Mouse (Mus musculus) neural tube, embryonic 15.5 days (tissue): ENCODE data around the gene Cst13. TPM values are rescaled to one million over a fixed set of nuclear protein-coding genes. Genes with fewer than 3 reads are reported as not detected.
"Not testable (repeated sequence)": the region's sequence is repeated elsewhere in the genome, so short reads cannot be mapped to it uniquely, and the experiment has no call there.

Experiments used
- ATAC-seq: fragments of 200-750 bp; cut with Nextera tagmentation; 2 replicates; pipeline ENCODE4 v1.8.0; 2017; ENCODE audit warnings: mild to moderate bottlenecking, moderate TSS enrichment, moderate library complexity; ENCODE audit not compliant: low FRiP score
- H3K27ac ChIP-seq: fragments of 300-500 bp; sonication (generic); replicated peaks from 2 replicates; pipeline ENCODE4 v1.5.1; 2015; ENCODE audit warnings: mild to moderate bottlenecking, inconsistent platforms
- H3K27me3 ChIP-seq: fragments of 300-500 bp; sonication (generic); replicated peaks from 2 replicates; pipeline ENCODE4 v1.6.1; 2015; ENCODE audit warnings: inconsistent platforms
- H3K36me3 ChIP-seq: fragments of 300-500 bp; sonication (generic); 2 replicates; pipeline ENCODE4 v1.6.1; 2015; ENCODE audit warnings: inconsistent platforms
- H3K4me1 ChIP-seq: fragments of 300-500 bp; sonication (generic); 2 replicates; pipeline ENCODE4 v1.6.1; 2015; ENCODE audit warnings: inconsistent platforms
- H3K4me2 ChIP-seq: fragments of 300-500 bp; sonication (generic); 2 replicates; pipeline ENCODE4 v1.6.1; 2015; ENCODE audit warnings: inconsistent platforms, mild to moderate bottlenecking, moderate library complexity
- H3K4me3 ChIP-seq: fragments of 300-500 bp; sonication (generic); replicated peaks from 2 replicates; pipeline ENCODE4 v1.5.1; 2015; ENCODE audit warnings: mild to moderate bottlenecking, inconsistent platforms
- H3K9ac ChIP-seq: fragments of 300-500 bp; sonication (generic); replicated peaks from 2 replicates; pipeline ENCODE4 v1.6.1; 2015; ENCODE audit warnings: mild to moderate bottlenecking, inconsistent platforms
- H3K9me3 ChIP-seq: fragments of 300-500 bp; sonication (generic); replicated peaks from 2 replicates; pipeline ENCODE4 v1.6.1; 2016; ENCODE audit warnings: inconsistent platforms
- WGBS: fragments of 180-500 bp; shearing (Covaris S2); methylation state at CpG from one replicate; pipeline ENCODE4 v1.1.7; 2015; ENCODE audit warnings: mixed read lengths; 5-methylcytosine and 5-hydroxymethylcytosine counted together
- polyA plus RNA-seq: library from polyadenylated mRNA; unstranded; fragments of >200 nt; fragmentation: Nextera tagmentation; extraction: Ambion mirVana; gene quantifications from 2 replicates; pipeline ENCODE4 v1.2.1, GENCODE M21; 2015

The Cst13 gene
- polyA plus RNA-seq = not detected in 2 replicates

DNA sequence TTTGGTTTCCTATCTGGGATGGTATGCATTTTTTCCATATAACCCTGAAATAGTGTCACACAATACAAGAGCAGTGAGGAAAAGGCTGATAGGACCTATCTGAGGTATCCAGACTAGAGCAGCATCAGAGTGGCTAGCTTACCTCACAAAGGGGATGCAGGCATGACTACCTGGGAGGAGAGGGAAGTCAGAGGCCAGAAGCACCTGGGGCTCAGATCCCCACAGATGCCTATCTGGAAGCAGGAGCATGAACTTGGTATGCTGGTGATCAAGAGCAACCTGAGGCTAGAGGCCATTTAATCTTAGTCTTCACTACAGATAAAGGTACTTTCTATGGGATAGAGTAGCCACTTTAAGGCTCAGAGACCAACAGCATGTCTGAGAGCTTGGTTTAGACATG lies at the start of gene Cst13:
TSS of gene Cst13 (plus strand) at position 173 of the 400 bp plus-strand sequence.
- Histone ChIP-seq H3K27ac (no peak within 1 kb of the TSS), H3K4me3 (no peak within 1 kb of the TSS), H3K4me1 (no peaks in the 10 kb centered on the region), H3K4me2 (no peak within 1 kb of the TSS), H3K27me3 (no peaks in the 10 kb centered on the region), H3K9ac (no peak within 1 kb of the TSS), H3K36me3 (no peaks in the 10 kb centered on the region), H3K9me3 (no peaks in the 10 kb centered on the region)
- ATAC-seq = no peak

DNA sequence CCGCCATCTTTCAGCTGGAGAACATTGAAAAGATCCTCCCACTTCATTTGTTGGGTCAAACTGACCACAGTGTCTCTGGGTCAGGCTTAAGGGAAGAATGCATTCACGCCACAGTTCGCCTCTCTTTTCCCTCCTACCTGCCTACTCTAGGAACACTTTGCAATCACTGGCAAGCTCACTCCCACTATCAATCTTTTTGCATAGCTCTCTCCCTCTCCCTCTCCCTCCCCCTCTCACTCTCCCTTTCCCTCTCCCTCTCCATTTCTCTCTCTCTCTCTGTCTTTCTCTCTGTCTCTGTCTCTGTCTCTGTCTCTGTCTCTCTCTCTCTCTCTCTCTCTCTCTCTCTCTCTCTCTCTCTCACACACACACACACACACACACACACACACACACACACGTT lies 48.5 kb upstream of the Cst13 start, which contains the start of gene Cst11:
TSS of gene Cst11 (minus strand) at position 101 of the 400 bp plus-strand sequence.
- H3K36me3 ChIP-seq, H3K4me3 ChIP-seq, H3K4me1 ChIP-seq, ATAC-seq, H3K4me2 ChIP-seq, H3K9me3 ChIP-seq, H3K27ac ChIP-seq, H3K9ac ChIP-seq, H3K27me3 ChIP-seq: not testable (repeated sequence)
- WGBS = 85% methylated on average over 4 of the region's 4 CpGs

DNA sequence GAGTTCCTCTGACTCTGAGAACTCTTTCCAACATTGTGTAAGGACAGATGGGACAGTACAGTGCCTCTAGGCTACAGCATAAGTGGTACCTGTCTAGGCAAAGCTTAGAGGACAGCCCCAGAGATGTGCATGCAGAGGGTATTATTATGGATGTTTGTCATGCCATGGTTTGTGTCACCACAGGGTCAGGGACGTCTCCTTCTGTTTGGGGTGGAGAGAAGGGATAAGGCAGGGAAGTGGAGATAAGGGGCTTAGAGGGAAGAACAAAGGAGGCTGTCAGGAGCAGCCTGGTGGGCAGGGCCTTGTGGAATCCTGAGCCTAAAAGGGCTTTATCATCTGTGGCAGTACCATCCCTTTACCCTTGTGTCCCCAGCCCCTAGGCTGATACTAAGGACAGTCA lies 38.2 kb upstream of the Cst13 start, which contains the start of gene 8030411F24Rik:
TSS of gene 8030411F24Rik (plus strand) at position 301 of the 400 bp plus-strand sequence.
- Histone ChIP-seq H3K4me3 (no peak within 1 kb of the TSS), H3K27me3 (no peaks in the 10 kb centered on the region), H3K4me2 (no peak within 1 kb of the TSS), H3K4me1 (no peaks in the 10 kb centered on the region), H3K36me3 (no peaks in the 10 kb centered on the region), H3K9me3 (no peaks in the 10 kb centered on the region), H3K9ac (no peak within 1 kb of the TSS), H3K27ac (no peak within 1 kb of the TSS)
- no peak for ATAC-seq
- WGBS = 40% methylated on average over 1 of the region's 1 CpGs

DNA sequence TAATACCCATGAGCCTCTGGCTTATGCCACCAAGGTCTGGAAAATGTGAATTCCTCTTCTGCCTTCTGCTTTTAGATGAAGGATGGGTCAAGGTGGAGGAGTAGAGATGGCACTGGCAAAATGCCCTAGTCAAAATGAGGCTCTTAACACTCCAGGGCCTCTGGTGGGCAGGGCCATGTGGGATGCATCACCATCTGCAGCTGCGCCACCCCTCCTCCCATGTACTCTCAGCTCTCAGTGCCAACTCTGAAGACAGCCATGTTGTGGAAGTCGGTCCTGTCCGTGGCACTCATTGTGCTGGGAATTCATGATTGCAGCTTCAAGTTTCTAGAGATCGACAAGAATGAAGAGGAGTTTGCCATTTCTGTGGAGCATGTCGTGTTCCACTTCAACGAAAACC lies 30.7 kb upstream of the Cst13 start, which contains the start of gene Cst12:
TSS of gene Cst12 (plus strand) at position 220 of the 400 bp plus-strand sequence.
- no peaks in the 10 kb centered on the region for H3K27me3 ChIP-seq
- no peak for ATAC-seq

DNA sequence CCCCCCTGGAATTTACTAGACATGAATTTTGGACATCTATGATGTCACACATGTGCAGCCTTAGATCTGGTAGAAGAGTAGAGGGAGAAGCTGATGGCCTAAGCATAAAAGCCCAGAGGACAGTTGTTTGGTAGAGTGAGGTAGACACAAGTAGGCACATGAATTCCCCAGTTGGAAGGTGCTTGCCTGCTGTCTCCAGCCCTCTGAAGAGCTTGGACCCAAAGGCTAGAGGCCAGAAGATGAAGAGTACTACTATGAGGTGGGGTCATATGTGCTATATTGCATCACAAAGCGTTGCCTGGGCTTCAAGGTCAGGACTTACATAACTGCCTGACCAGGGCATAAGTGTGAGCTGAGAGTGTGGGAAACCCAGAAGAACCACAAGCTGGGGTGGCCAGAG lies 21.4 kb upstream of the Cst13 start, which contains the start of gene Cst8:
TSS of gene Cst8 (plus strand) at position 301 of the 400 bp plus-strand sequence.
- H3K27ac ChIP-seq = no peak within 1 kb of the TSS
- 90% methylated on average over 1 of the region's 1 CpGs for WGBS
- no peak within 1 kb of the TSS for H3K4me2 ChIP-seq
- no peaks in the 10 kb centered on the region for H3K36me3 ChIP-seq
- H3K4me1 ChIP-seq = no peaks in the 10 kb centered on the region
- H3K9ac ChIP-seq = no peak within 1 kb of the TSS
- H3K4me3 ChIP-seq = no peak within 1 kb of the TSS
- ATAC-seq = no peak
- H3K9me3 ChIP-seq = no peaks in the 10 kb centered on the region
- H3K27me3 ChIP-seq = no peaks in the 10 kb centered on the region

More for the DNA sequence above, 30.7 kb upstream of the Cst13 start, which contains the start of gene Cst12:
- no peak within 1 kb of the TSS for H3K27ac ChIP-seq
- H3K4me3 ChIP-seq = no peak within 1 kb of the TSS
- H3K4me1 ChIP-seq = no peaks in the 10 kb centered on the region
- WGBS = 92% methylated on average over 6 of the region's 6 CpGs
- no peaks in the 10 kb centered on the region for H3K9me3 ChIP-seq
- H3K36me3 ChIP-seq = no peaks in the 10 kb centered on the region
- H3K4me2 ChIP-seq = no peak within 1 kb of the TSS
- no peak within 1 kb of the TSS for H3K9ac ChIP-seq

DNA sequence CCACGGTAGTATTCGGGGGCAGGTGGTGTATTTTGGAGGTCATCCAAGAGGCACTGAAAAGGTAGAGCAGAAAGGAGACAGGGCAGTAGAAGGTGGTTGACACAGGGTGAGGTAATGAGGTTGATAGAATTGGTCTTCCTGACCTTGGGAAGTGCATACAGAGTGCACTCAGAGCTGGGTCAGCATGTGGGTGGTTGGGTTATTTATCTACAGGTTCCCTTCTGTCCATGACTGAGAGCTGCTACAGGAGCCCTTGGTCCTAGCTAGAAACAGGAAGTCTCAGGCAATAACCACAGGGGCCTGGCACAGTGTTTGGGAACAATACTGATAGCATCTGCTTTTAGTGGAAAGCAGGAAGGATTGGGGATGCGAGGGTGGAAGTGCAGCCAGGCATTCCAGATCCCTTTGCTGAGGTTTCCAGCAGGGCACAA lies 18.4 kb upstream of the Cst13 start:
- WGBS = 75% methylated on average over 3 of the region's 3 CpGs
- H3K27me3 ChIP-seq = no peaks in the 10 kb centered on the region
- H3K9ac ChIP-seq = no peak overlapping the region
- no peaks in the 10 kb centered on the region for H3K36me3 ChIP-seq
- no peak overlapping the region for H3K4me3 ChIP-seq
- H3K4me1 ChIP-seq = no peaks in the 10 kb centered on the region
- no peak overlapping the region for H3K4me2 ChIP-seq
- no peaks in the 10 kb centered on the region for H3K9me3 ChIP-seq
- no peak for ATAC-seq
- no peak overlapping the region for H3K27ac ChIP-seq

DNA sequence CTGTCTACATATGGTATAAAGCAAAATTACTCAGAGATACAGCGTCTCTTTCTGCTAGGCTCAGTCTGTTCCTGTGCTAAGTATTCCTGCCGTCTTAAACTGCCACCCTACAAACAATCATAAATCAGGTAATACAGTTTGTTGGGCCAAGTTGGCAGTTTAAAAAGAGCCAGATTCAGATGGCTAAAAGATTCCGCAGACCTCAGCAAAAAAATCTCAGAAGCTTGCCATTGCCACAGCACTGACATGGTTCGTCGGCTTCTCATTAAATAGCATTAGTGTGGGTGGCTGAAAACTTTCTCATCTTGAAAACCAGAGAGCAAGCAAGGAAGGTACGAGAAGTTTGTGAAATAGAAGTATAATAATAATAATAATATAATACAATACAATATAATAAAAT lies 13.2 kb upstream of the Cst13 start:
- ATAC-seq = no peak
- Histone ChIP-seq H3K27me3 (no peaks in the 10 kb centered on the region), H3K4me1 (no peaks in the 10 kb centered on the region), H3K9me3 (no peaks in the 10 kb centered on the region), H3K36me3 (no peaks in the 10 kb centered on the region), H3K4me2 (no peak overlapping the region), H3K9ac (no peak overlapping the region), H3K4me3 (no peak overlapping the region), H3K27ac (no peak overlapping the region)
- WGBS = 68% methylated on average over 6 of the region's 6 CpGs

DNA sequence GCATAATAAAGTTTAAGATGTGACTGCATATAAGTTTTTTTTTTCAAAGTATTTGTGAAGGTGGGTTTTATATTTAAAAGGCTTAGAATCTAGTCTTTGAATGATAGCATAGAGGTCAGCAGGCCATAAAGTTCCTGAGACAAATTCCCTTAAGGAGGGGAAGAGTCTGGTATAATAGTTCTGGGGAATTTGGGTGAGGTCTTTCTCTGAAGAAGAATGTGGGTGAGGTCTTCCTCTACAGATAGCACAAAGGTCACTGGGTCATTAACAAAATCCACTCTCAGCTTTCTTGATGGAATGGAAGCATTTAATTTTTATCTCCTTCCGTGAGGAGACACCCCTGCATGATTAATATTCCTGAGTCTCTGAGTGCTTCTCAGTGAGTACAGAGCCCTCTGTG lies 6.1 kb downstream of the Cst13 start:
- no peak overlapping the region for H3K4me2 ChIP-seq
- no peaks in the 10 kb centered on the region for H3K4me1 ChIP-seq
- no peak overlapping the region for H3K27ac ChIP-seq
- WGBS = 81% methylated on average over 1 of the region's 1 CpGs
- no peak for ATAC-seq
- H3K9me3 ChIP-seq = no peaks in the 10 kb centered on the region
- no peak overlapping the region for H3K9ac ChIP-seq
- no peaks in the 10 kb centered on the region for H3K27me3 ChIP-seq
- no peak overlapping the region for H3K4me3 ChIP-seq
- no peaks in the 10 kb centered on the region for H3K36me3 ChIP-seq

DNA sequence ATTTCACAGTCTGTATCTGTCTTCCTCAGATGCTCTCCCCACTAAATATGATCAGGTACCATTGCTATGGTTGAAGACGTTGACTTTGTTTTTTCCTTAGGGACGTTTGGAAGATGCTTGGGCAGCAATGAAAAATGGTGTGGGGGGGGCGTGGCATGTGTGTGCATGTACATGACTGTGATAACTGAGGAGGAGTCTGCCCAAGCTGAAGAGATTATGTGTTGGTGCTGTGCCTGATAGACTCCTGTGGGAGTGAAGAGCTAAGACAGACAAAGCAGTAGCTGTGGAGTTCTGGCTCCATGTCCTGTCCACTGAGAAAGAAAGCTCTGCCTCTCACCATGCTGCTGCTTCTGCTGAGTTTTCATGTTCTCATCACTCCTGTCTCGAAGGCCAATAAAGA lies 15.0 kb downstream of the Cst13 start, which contains the start of gene Cst9:
TSS of gene Cst9 (plus strand) at position 236 of the 400 bp plus-strand sequence.
- H3K27me3 ChIP-seq = no peaks in the 10 kb centered on the region
- no peak for ATAC-seq
- no peaks in the 10 kb centered on the region for H3K9me3 ChIP-seq
- H3K9ac ChIP-seq = no peak within 1 kb of the TSS
- WGBS = 74% methylated on average over 4 of the region's 4 CpGs
- H3K27ac ChIP-seq = no peak within 1 kb of the TSS
- no peak within 1 kb of the TSS for H3K4me3 ChIP-seq
- no peaks in the 10 kb centered on the region for H3K4me1 ChIP-seq
- H3K36me3 ChIP-seq = no peaks in the 10 kb centered on the region
- no peak within 1 kb of the TSS for H3K4me2 ChIP-seq

DNA sequence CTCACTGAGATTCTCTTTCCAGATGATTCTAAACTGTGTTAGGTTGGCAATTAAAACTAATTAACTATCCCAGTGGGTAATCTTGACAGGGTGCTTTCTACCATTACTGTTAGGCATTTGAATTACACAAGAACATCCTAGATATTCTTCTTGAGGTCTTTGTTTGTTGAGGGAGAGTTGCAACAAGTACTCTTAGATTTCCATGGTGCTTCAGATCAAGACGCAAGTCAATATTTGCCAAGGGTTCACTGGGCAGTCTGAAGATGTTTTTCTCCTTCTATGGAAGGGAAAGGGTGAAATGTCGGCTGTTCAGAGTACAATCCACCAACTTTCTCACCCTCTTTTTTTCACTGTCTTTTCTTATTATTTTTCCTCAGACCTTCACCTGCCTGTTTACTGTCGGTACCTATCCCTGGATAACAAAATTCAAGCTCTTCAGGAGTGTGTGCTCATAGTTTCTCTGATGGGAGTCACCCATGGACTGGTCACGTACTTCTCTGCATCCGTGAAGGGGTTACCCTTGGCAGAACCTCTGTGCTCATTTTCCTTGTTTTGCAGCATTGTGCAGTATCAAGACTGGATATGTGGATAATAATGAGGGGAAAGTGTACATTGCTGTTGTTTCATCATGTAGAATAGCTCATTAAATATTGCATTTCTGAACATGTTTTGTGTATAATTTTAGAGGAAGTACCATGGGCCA lies 18.3 kb downstream of the Cst13 start:
- Histone ChIP-seq H3K27ac (no peak overlapping the region), H3K4me1 (no peaks in the 10 kb centered on the region), H3K4me2 (no peak overlapping the region), H3K9me3 (no peaks in the 10 kb centered on the region), H3K27me3 (no peaks in the 10 kb centered on the region), H3K36me3 (no peaks in the 10 kb centered on the region), H3K4me3 (no peak overlapping the region), H3K9ac (no peak overlapping the region)
- WGBS = 92% methylated on average over 5 of the region's 5 CpGs
- no peak for ATAC-seq

DNA sequence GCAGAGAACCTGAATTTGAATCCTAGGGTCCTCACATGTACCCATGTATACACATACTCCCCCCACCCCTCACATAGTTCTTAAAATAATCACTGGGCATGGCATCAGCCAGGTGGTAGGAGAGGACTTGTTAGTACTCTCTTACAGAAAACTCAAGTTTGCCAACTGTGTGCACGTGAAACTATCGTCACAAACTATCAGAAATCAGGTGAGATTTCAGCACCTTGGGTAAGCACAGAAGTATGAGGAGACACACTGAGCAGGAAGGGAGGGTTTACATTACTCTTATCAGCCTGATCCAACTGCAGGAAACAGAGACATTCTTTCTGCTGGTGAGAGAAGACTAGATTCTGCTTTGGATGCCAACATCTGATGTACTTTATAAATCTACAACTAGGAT lies 19.3 kb downstream of the Cst13 start:
- Histone ChIP-seq H3K27ac (no peak overlapping the region), H3K9ac (no peak overlapping the region), H3K36me3 (no peaks in the 10 kb centered on the region), H3K4me1 (no peaks in the 10 kb centered on the region), H3K4me3 (no peak overlapping the region), H3K9me3 (no peaks in the 10 kb centered on the region), H3K27me3 (no peaks in the 10 kb centered on the region), H3K4me2 (no peak overlapping the region)
- WGBS = 91% methylated on average over 2 of the region's 2 CpGs
- no peak for ATAC-seq

DNA sequence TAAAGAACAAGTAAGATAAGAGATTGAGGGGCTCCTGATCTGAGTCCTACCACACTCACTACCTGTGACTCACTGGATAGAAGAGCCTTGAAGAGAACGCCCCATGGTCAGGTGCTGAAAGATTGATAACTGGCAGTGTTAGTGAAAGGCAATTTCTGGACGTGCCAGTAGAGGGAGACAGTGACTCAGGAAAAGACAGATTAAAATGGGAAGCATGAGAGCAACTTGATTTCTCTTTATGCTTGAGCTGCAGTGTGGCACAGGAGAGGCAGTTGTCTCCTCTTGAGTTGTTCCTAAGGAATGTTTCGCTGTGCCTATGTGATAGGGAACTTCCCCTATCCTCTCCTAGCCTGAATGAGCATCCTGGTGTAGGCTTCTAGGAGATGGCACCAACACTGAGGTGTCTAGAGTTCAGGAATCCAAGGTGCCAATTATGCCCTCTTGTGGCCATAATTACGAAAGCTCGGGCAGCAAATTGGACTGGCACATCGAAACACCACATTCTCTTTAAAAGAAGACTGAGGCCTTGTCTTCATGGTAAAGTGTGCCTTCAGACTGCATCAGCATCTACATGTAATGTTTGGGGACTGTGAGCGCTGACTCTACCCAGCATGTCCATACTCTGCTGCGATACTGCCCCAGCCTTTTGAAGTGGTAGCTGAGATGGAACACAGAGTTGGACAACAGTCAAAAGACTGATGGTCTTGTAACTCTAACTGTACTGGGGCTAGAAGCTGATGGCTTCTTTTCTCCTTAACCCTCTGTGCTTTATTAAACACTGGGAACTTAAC lies 31.4 kb downstream of the Cst13 start:
- no peak overlapping the region; the same call in 1 of the 2 replicates for H3K4me2 ChIP-seq
- H3K4me3 ChIP-seq = no peak overlapping the region
- H3K4me1 ChIP-seq = no peaks in the 10 kb centered on the region
- no peaks in the 10 kb centered on the region for H3K36me3 ChIP-seq
- no peaks in the 10 kb centered on the region for H3K27me3 ChIP-seq
- no peak overlapping the region for H3K9ac ChIP-seq
- H3K9me3 ChIP-seq = no peaks in the 10 kb centered on the region
- WGBS = 45% methylated on average over 8 of the region's 8 CpGs
- H3K27ac ChIP-seq = no peak overlapping the region
- ATAC-seq = peak; percentile 68; the same call in 1 of the 2 replicates
